Mouse (Mus musculus) CH12.LX (cell line): ENCODE measurements around the gene Zcwpw1. TPM values are rescaled to one million over a fixed set of nuclear protein-coding genes. Genes with fewer than 3 reads are reported as not detected.

ENCODE experiments used
- DNase-seq: peaks from one replicate; pipeline ENCODE4 v3.0.0-alpha.2; 2013; ENCODE audit errors: extremely low read depth
- H3K27ac ChIP-seq: 2 replicates; pipeline ENCODE4 v1.5.1; 2012; ENCODE audit warnings: low read depth, mild to moderate bottlenecking, control low read depth, moderate library complexity; ENCODE audit not compliant: insufficient read depth
- H3K27me3 ChIP-seq: replicated peaks from 2 replicates; pipeline ENCODE3; 2012; ENCODE audit warnings: inconsistent platforms
- H3K36me3 ChIP-seq, 2 experiments: replicated peaks in 1 of 2; 2 replicates each; pipeline versions ENCODE3 to v1.6.1; 2012; ENCODE audit warnings: inconsistent platforms in 1 of 2, low read length in 1 of 2, mild to moderate bottlenecking in 1 of 2, mixed read lengths in 1 of 2, moderate library complexity in 1 of 2; ENCODE audit not compliant: control insufficient read depth in 1 of 2, insufficient read depth in 1 of 2
- H3K4me1 ChIP-seq, 2 experiments: 2 replicates each; pipeline ENCODE4 v1.6.1; 2012; ENCODE audit warnings: inconsistent platforms in 1 of 2, moderate library complexity in 1 of 2; ENCODE audit not compliant: insufficient read depth in 2 of 2, control insufficient read depth in 1 of 2
- H3K4me2 ChIP-seq: 2 replicates; pipeline ENCODE4 v1.6.1; 2012; ENCODE audit warnings: low read depth, mild to moderate bottlenecking, control low read depth; ENCODE audit not compliant: poor library complexity, insufficient read depth, severe bottlenecking
- H3K4me3 ChIP-seq, 3 experiments: fragments of 150-350 bp in 1 of 3; sonication (generic) in 1 of 3; replicated peaks in 1 of 3; 2 replicates each; pipeline versions ENCODE3 to v1.5.1; 2011 to 2012; ENCODE audit warnings: low read depth in 2 of 3, low read length in 2 of 3, mild to moderate bottlenecking in 2 of 3, moderate library complexity in 2 of 3, control low read depth in 1 of 3, improper control_type of control experiment in 1 of 3, inconsistent platforms in 1 of 3, mixed read lengths in 1 of 3; ENCODE audit not compliant: poor library complexity in 1 of 3
- H3K79me2 ChIP-seq: replicated peaks from 2 replicates; pipeline ENCODE4 v1.6.1; 2012; ENCODE audit warnings: mild to moderate bottlenecking, moderate library complexity; ENCODE audit not compliant: control insufficient read depth, poor library complexity, insufficient read depth, severe bottlenecking; ENCODE audit errors: extremely low read depth
- H3K9ac ChIP-seq: 2 replicates; pipeline ENCODE4 v1.6.1; 2012; ENCODE audit warnings: low read depth, mild to moderate bottlenecking, control low read depth, moderate library complexity; ENCODE audit not compliant: insufficient read depth
- H3K9me3 ChIP-seq: replicated peaks from 2 replicates; pipeline ENCODE3; 2012; ENCODE audit warnings: low read length, inconsistent platforms, mixed read lengths
- BHLHE40 ChIP-seq: IDR thresholded peaks from 2 replicates; pipeline ENCODE4 v1.6.1; 2011; ENCODE audit warnings: mild to moderate bottlenecking, low read depth, low read length, improper control_type of control experiment
- CHD1 ChIP-seq: IDR thresholded peaks from 2 replicates; pipeline ENCODE4 v1.6.1; 2012; ENCODE audit warnings: low read depth, low read length, improper control_type of control experiment, inconsistent platforms
- CHD2 ChIP-seq: IDR thresholded peaks from 2 replicates; pipeline ENCODE4 v1.6.1; 2011; ENCODE audit warnings: low read length, improper control_type of control experiment
- CTCF ChIP-seq, 2 experiments: IDR thresholded peaks in 1 of 2; conservative IDR thresholded peaks in 1 of 2; 2 replicates each; pipeline ENCODE4 v1.5.1; 2011 to 2012; ENCODE audit warnings: low read depth in 2 of 2, low read length in 2 of 2, improper control_type of control experiment in 1 of 2, inconsistent platforms in 1 of 2, mild to moderate bottlenecking in 1 of 2, moderate library complexity in 1 of 2
- E2F4 ChIP-seq: IDR thresholded peaks from 2 replicates; pipeline ENCODE4 v1.6.1; 2011; ENCODE audit warnings: low read depth, low read length, improper control_type of control experiment; ENCODE audit not compliant: insufficient replicate concordance
- ELF1 ChIP-seq: IDR thresholded peaks from 2 replicates; pipeline ENCODE4 v1.6.1; 2014; ENCODE audit warnings: low read depth, mild to moderate bottlenecking, inconsistent platforms, low read length, improper control_type of control experiment
- EP300 ChIP-seq: IDR thresholded peaks from 2 replicates; pipeline ENCODE4 v1.6.1; 2011; ENCODE audit warnings: low read length, improper control_type of control experiment
- ETS1 ChIP-seq: conservative IDR thresholded peaks from 2 replicates; pipeline ENCODE4 v1.6.1; 2012; ENCODE audit warnings: low read depth, mild to moderate bottlenecking, inconsistent platforms, low read length, improper control_type of control experiment, moderate library complexity
- GABPA ChIP-seq: IDR thresholded peaks from 2 replicates; pipeline ENCODE4 v1.6.1; 2012; ENCODE audit warnings: low read depth, low read length, improper control_type of control experiment, inconsistent platforms; ENCODE audit not compliant: insufficient replicate concordance
- HCFC1 ChIP-seq: IDR thresholded peaks from 2 replicates; pipeline ENCODE4 v1.6.1; 2012; ENCODE audit warnings: low read depth, mild to moderate bottlenecking, inconsistent platforms, low read length, improper control_type of control experiment
- IRF4 ChIP-seq: IDR thresholded peaks from 2 replicates; pipeline ENCODE4 v1.6.1; 2014; ENCODE audit warnings: low read depth, mild to moderate bottlenecking, inconsistent platforms, low read length, improper control_type of control experiment
- JUN ChIP-seq: IDR thresholded peaks from 2 replicates; pipeline ENCODE4 v1.6.1; 2011; ENCODE audit warnings: low read depth, mild to moderate bottlenecking, low read length, improper control_type of control experiment, moderate library complexity; ENCODE audit not compliant: insufficient read depth
- JUND ChIP-seq: conservative IDR thresholded peaks from 2 replicates; pipeline ENCODE4 v1.6.1; 2011; ENCODE audit warnings: low read depth, low read length, improper control_type of control experiment
- KAT2A ChIP-seq: IDR thresholded peaks from 2 replicates; pipeline ENCODE4 v1.6.1; 2012; ENCODE audit warnings: low read length, improper control_type of control experiment, inconsistent platforms; ENCODE audit not compliant: insufficient replicate concordance
- MAFK ChIP-seq: IDR thresholded peaks from 2 replicates; pipeline ENCODE4 v1.6.1; 2011; ENCODE audit warnings: low read length, improper control_type of control experiment; ENCODE audit not compliant: insufficient replicate concordance
- MAX ChIP-seq: IDR thresholded peaks from 2 replicates; pipeline ENCODE4 v1.6.1; 2011; ENCODE audit warnings: low read length, improper control_type of control experiment
- MAZ ChIP-seq: IDR thresholded peaks from 2 replicates; pipeline ENCODE4 v1.6.1; 2012; ENCODE audit warnings: low read depth, mild to moderate bottlenecking, inconsistent platforms, low read length, improper control_type of control experiment, moderate library complexity
- MEF2A ChIP-seq: IDR thresholded peaks from 2 replicates; pipeline ENCODE4 v1.6.1; 2014; ENCODE audit warnings: low read depth, mild to moderate bottlenecking, inconsistent platforms, low read length, improper control_type of control experiment, borderline replicate concordance
- MXI1 ChIP-seq: IDR thresholded peaks from 2 replicates; pipeline ENCODE4 v1.6.1; 2011; ENCODE audit warnings: mild to moderate bottlenecking, low read depth, low read length, improper control_type of control experiment
- MYC ChIP-seq: IDR thresholded peaks from 2 replicates; pipeline ENCODE4 v1.6.1; 2011; ENCODE audit warnings: low read depth, mild to moderate bottlenecking, improper control_type of control experiment, low read length
- NELFE ChIP-seq: IDR thresholded peaks from 2 replicates; pipeline ENCODE4 v1.6.1; 2011; ENCODE audit warnings: low read depth, low read length, improper control_type of control experiment
- NRF1 ChIP-seq: IDR thresholded peaks from 2 replicates; pipeline ENCODE4 v1.6.1; 2014; ENCODE audit warnings: low read depth, mild to moderate bottlenecking, inconsistent platforms, low read length, improper control_type of control experiment, moderate library complexity
- PAX5 ChIP-seq: IDR thresholded peaks from 2 replicates; pipeline ENCODE4 v1.6.1; 2012; ENCODE audit warnings: low read length, inconsistent platforms, mixed read lengths
- POLR2A ChIP-seq: IDR thresholded peaks from 2 replicates; pipeline ENCODE4 v1.6.1; 2011; ENCODE audit warnings: low read depth, mild to moderate bottlenecking, improper control_type of control experiment, low read length
- POLR2AphosphoS2 ChIP-seq: IDR thresholded peaks from 2 replicates; pipeline ENCODE4 v1.6.1; 2011; ENCODE audit warnings: low read depth, low read length, improper control_type of control experiment
- RAD21 ChIP-seq: IDR thresholded peaks from 2 replicates; pipeline ENCODE4 v1.6.1; 2011; ENCODE audit warnings: low read depth, mild to moderate bottlenecking, low read length, improper control_type of control experiment, moderate library complexity
- RCOR1 ChIP-seq: conservative IDR thresholded peaks from 2 replicates; pipeline ENCODE4 v1.6.1; 2012; ENCODE audit warnings: low read depth, mild to moderate bottlenecking, inconsistent platforms, low read length, improper control_type of control experiment
- SIN3A ChIP-seq: IDR thresholded peaks from 2 replicates; pipeline ENCODE4 v1.6.1; 2012; ENCODE audit warnings: low read length, improper control_type of control experiment, inconsistent platforms
- SMC3 ChIP-seq: IDR thresholded peaks from 2 replicates; pipeline ENCODE4 v1.6.1; 2011; ENCODE audit warnings: low read depth, low read length, improper control_type of control experiment
- TBP ChIP-seq: conservative IDR thresholded peaks from 2 replicates; pipeline ENCODE4 v1.6.1; 2011; ENCODE audit warnings: low read depth, low read length, improper control_type of control experiment
- TCF12 ChIP-seq: IDR thresholded peaks from 2 replicates; pipeline ENCODE4 v1.6.1; 2014; ENCODE audit warnings: low read depth, mild to moderate bottlenecking, inconsistent platforms, low read length, improper control_type of control experiment
- UBTF ChIP-seq: IDR thresholded peaks from 2 replicates; pipeline ENCODE4 v1.6.1; 2012; ENCODE audit warnings: low read depth, mild to moderate bottlenecking, inconsistent platforms, low read length, improper control_type of control experiment, moderate library complexity
- USF1 ChIP-seq: IDR thresholded peaks from 2 replicates; pipeline ENCODE4 v1.6.1; 2014; ENCODE audit warnings: low read depth, mild to moderate bottlenecking, inconsistent platforms, low read length, improper control_type of control experiment
- USF2 ChIP-seq: conservative IDR thresholded peaks from 2 replicates; pipeline ENCODE4 v1.6.1; 2011; ENCODE audit warnings: low read depth, low read length, improper control_type of control experiment
- ZC3H11A ChIP-seq: IDR thresholded peaks from 2 replicates; pipeline ENCODE4 v1.6.1; 2012; ENCODE audit warnings: low read depth, mild to moderate bottlenecking, inconsistent platforms, low read length, improper control_type of control experiment
- ZKSCAN1 ChIP-seq: IDR thresholded peaks from 2 replicates; pipeline ENCODE4 v1.6.1; 2012; ENCODE audit warnings: low read depth, inconsistent platforms, low read length, improper control_type of control experiment, borderline replicate concordance
- ZMIZ1 ChIP-seq: IDR thresholded peaks from 2 replicates; pipeline ENCODE4 v1.6.1; 2012; ENCODE audit warnings: low read depth, mild to moderate bottlenecking, inconsistent platforms, low read length, improper control_type of control experiment
- dilution Hi-C: fragments of 300-500 bp; cut with MboI; formaldehyde crosslinking; loops from 2 replicates; pipeline ENCODE4 v1.14.3; 2020; ENCODE audit warnings: low sequenced_read_pairs; ENCODE audit not compliant: extremely low pct_unique_long_range_greater_than_20kb, extremely low pct_ligation_motif_present
- in situ Hi-C: fragments of 300-500 bp; cut with MboI; formaldehyde crosslinking; loops from 3 replicates; pipeline ENCODE4 v1.14.3; 2019; ENCODE audit warnings: low sequenced_read_pairs, low pct_ligation_motif_present, low pct_unique_long_range_greater_than_20kb, mixed read lengths
- polyA plus RNA-seq: library from polyadenylated mRNA; unstranded; fragments of >175 nt; gene quantifications from 2 replicates; pipeline ENCODE4 v1.2.1, GENCODE M21; 2012; ENCODE audit warnings: low read depth; ENCODE audit not compliant: insufficient read length
- total RNA-seq, 2 experiments: library from RNA; depleted of rRNA; stranded (reverse); fragments of 300-350 nt in 1 of 2; fragments of >200 nt in 1 of 2; gene quantifications; 2 replicates each; pipeline ENCODE4 v1.2.3; 2012 to 2014

Gene Zcwpw1
- 1.3 and 1.9 TPM in 2 replicates for total RNA-seq (2012; rRNA removed)
- 2.3 and 3.0 TPM in 2 replicates for total RNA-seq (2014; rRNA removed)
- 1.5 and 2.8 TPM in 2 replicates for polyA plus RNA-seq

DNA sequence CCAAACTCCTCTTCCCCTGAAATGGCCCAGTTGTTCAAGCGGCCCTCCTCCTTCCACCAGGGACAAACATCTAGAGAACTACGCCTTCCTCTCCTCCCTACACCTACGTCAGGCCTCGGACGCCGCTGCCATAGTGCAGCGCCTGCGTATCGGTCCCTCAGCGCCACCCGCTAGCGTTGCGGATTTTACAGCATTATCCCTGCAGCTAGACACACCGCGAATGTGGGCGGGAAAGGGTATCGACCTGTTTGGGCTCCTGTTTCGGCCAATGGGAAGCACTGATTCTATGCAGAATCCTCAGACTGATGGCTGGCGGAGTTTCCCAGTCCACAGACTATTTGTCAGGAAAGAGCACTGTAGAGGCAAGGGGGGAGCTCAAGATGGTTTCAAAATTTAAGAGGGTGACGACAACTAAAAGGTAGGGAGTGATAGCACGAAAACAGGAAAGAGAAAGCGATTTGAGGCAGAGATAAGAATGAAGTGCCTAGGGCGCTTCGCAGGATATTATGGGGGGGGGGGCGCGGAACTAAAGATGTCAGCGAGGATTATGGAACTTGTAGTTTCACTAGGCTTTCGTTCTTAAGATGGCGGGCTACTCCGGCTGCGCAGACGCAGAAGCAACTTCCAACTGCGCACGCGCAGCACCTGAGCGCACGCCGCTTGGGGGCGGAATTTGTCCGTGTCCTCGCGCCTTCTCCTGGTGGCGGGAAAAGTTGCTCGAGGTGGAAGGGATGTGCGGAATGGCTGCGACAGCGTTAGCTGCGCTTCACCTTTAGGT, at the start of gene Zcwpw1, which contains the start of gene Mepce:
TSS of gene Zcwpw1 (plus strand) at position 648 of the 778 bp plus-strand sequence.
TSS of gene Mepce (minus strand) at position 505 of the 778 bp plus-strand sequence.
- Histone ChIP-seq H3K9me3 (peaks cover 2% of the 10 kb centered on the region), H3K36me3 (peaks cover 19 to 29% of the 10 kb centered on the region in 2 experiments), H3K4me3 (peak within 1 kb of the TSS; percentile 70 to 76 (median 75)), H3K27me3 (no peaks in the 10 kb centered on the region), H3K27ac (peak within 1 kb of the TSS; percentile 92), H3K9ac (peak within 1 kb of the TSS; percentile 99), H3K79me2 (peaks cover 32% of the 10 kb centered on the region), H3K4me1 (peaks cover 19 to 35% of the 10 kb centered on the region in 2 experiments), H3K4me2 (peak within 1 kb of the TSS; percentile 57)
- in situ Hi-C loops = no loop called here
- peak; percentile 91 for DNase-seq
- dilution Hi-C loops = no loop called here
- TF ChIP-seq E2F4 (peak; percentile 98), POLR2AphosphoS2 (no peak), SIN3A (peak; percentile 20), MYC (peak; percentile 87), EP300 (no peak), JUN (no peak), MEF2A (peak; percentile 49; the same call in 1 of the 2 replicates), POLR2A (peak; percentile 24; the same call in 1 of the 2 replicates), MAX (peak; percentile 100), MAZ (peak; percentile 83; the same call in 1 of the 2 replicates), TCF12 (0 out of 2 replicates have a peak, but pooled peaks have one; percentile 9), ZC3H11A (no peak), USF1 (no peak), GABPA (peak; percentile 16; the same call in 1 of the 2 replicates), MAFK (no peak), IRF4 (peak; percentile 65; the same call in 1 of the 2 replicates), MXI1 (no peak), ZMIZ1 (no peak), TBP (no peak), NELFE (peak; percentile 61; the same call in 1 of the 2 replicates), CTCF (conservative IDR thresholded peaks at IDR 0.05 in 1 of 2, IDR thresholded peaks at IDR 0.05 in 1 of 2; ENCODE audit: low read depth in 2 of 2, low read length in 2 of 2) (peak in 1 of 2 experiments; percentile 71; a peak in 2 of 4 replicates), BHLHE40 (peak; percentile 80), USF2 (peak; percentile 55; the same call in 1 of the 2 replicates), ZKSCAN1 (no peak), SMC3 (peak; percentile 38), ETS1 (peak; percentile 71), KAT2A (peak; percentile 92), RAD21 (peak; percentile 49), PAX5 (no peak), HCFC1 (peak; percentile 96), CHD1 (0 out of 2 replicates have a peak, but pooled peaks have one; percentile 78), NRF1 (peak; percentile 98), RCOR1 (0 out of 2 replicates have a peak, but pooled peaks have one; percentile 58), UBTF (no peak), JUND (no peak), CHD2 (peak; percentile 56; the same call in 1 of the 2 replicates), ELF1 (peak; percentile 89)
